Mouse (Mus musculus): ENCODE data around the gene Slco1a4. TPM values are rescaled to one million over a fixed set of nuclear protein-coding genes. Genes with fewer than 3 reads are reported as not detected.

Slco1a4 gene
- polyA plus RNA-seq, 1 experiment from 2014 or later, result not detected

- Histone ChIP-seq H3K9ac (ENCODE audit: low read length) (no peak overlapping the region), H3K4me2 (no peak overlapping the region), H3K9me3 (ENCODE audit: control insufficient read depth, low read length) (no peaks in the 10 kb centered on the region), H3K27me3 (ENCODE audit: control insufficient read depth, insufficient read depth, low read length) (no peaks in the 10 kb centered on the region), H3K27ac (ENCODE audit: low read depth, low read length) (no peak overlapping the region), H3K4me3 (ENCODE audit: low read depth, low read length) (no peak overlapping the region), H3K4me1 (ENCODE audit: control insufficient read depth, insufficient read depth, low read length) (no peaks in the 10 kb centered on the region), H3K36me3 (ENCODE audit: control insufficient read depth, insufficient read depth, low read length) (no peaks in the 10 kb centered on the region)
- no peak for DNase-seq (ENCODE audit: low spot score, missing footprints)
- ATAC-seq (ENCODE audit: low FRiP score), result no peak
- WGBS, result 91% methylated on average over 8 of the region's 8 CpGs
These were observed 1.9 kb upstream of the Slco1a4 start for GRCm38 (mm10) chr6:141857735-141858531.

GRCm38 (mm10) chr6:141853616-141854015, 2.4 kb downstream of the Slco1a4 start:
- H3K4me2 ChIP-seq, result no peak overlapping the region

GRCm38 (mm10) chr6:141849051-141849450, 6.9 kb downstream of the Slco1a4 start:
- H3K4me3 ChIP-seq (ENCODE audit: low read depth, low read length), result no peak overlapping the region
- ATAC-seq (ENCODE audit: low FRiP score) (0 out of 2 replicates have a peak, but pooled peaks have one; percentile 27), DNase-seq (ENCODE audit: low spot score, missing footprints) (no peak)
- H3K9me3 ChIP-seq (ENCODE audit: control insufficient read depth, low read length), result no peaks in the 10 kb centered on the region
- H3K4me1 ChIP-seq (ENCODE audit: control insufficient read depth, insufficient read depth, low read length), result no peaks in the 10 kb centered on the region
- H3K27me3 ChIP-seq (ENCODE audit: control insufficient read depth, insufficient read depth, low read length), result no peaks in the 10 kb centered on the region
- no peaks in the 10 kb centered on the region for H3K36me3 ChIP-seq (ENCODE audit: control insufficient read depth, insufficient read depth, low read length)
- no peak overlapping the region; the same call in 1 of the 2 replicates for H3K9ac ChIP-seq (ENCODE audit: low read length)
- no peak overlapping the region for H3K4me2 ChIP-seq
- WGBS, result 18% methylated on average over 4 of the region's 4 CpGs
- H3K27ac ChIP-seq (ENCODE audit: low read depth, low read length), result no peak overlapping the region

More at GRCm38 (mm10) chr6:141853616-141854015, 2.4 kb downstream of the Slco1a4 start:
- H3K27me3 ChIP-seq (ENCODE audit: control insufficient read depth, insufficient read depth, low read length), result no peaks in the 10 kb centered on the region
- H3K36me3 ChIP-seq (ENCODE audit: control insufficient read depth, insufficient read depth, low read length), result no peaks in the 10 kb centered on the region
- 37% methylated on average over 2 of the region's 2 CpGs for WGBS
- ATAC-seq (ENCODE audit: low FRiP score) (no peak), DNase-seq (ENCODE audit: low spot score, missing footprints) (no peak)
- no peaks in the 10 kb centered on the region for H3K4me1 ChIP-seq (ENCODE audit: control insufficient read depth, insufficient read depth, low read length)
- H3K27ac ChIP-seq (ENCODE audit: low read depth, low read length), result no peak overlapping the region
- no peak overlapping the region for H3K4me3 ChIP-seq (ENCODE audit: low read depth, low read length)
- H3K9me3 ChIP-seq (ENCODE audit: control insufficient read depth, low read length), result no peaks in the 10 kb centered on the region
- H3K9ac ChIP-seq (ENCODE audit: low read length), result no peak overlapping the region

- H3K36me3 ChIP-seq (ENCODE audit: control insufficient read depth, insufficient read depth, low read length), result no peaks in the 10 kb centered on the region
- no peak overlapping the region for H3K9ac ChIP-seq (ENCODE audit: low read length)
- no peak overlapping the region for H3K27ac ChIP-seq (ENCODE audit: low read depth, low read length)
- H3K27me3 ChIP-seq (ENCODE audit: control insufficient read depth, insufficient read depth, low read length), result no peaks in the 10 kb centered on the region
- no peaks in the 10 kb centered on the region for H3K4me1 ChIP-seq (ENCODE audit: control insufficient read depth, insufficient read depth, low read length)
- ATAC-seq (ENCODE audit: low FRiP score) (peak; percentile 88), DNase-seq (ENCODE audit: low spot score, missing footprints) (peak; percentile 84)
- no peak overlapping the region for H3K4me2 ChIP-seq
- H3K4me3 ChIP-seq (ENCODE audit: low read depth, low read length), result no peak overlapping the region
- WGBS, result 39% methylated on average over 1 of the region's 1 CpGs
- H3K9me3 ChIP-seq (ENCODE audit: control insufficient read depth, low read length), result no peaks in the 10 kb centered on the region
These were observed 58.2 kb downstream of the Slco1a4 start for GRCm38 (mm10) chr6:141797837-141798236.

- Histone ChIP-seq H3K36me3 (ENCODE audit: control insufficient read depth, insufficient read depth, low read length) (no peaks in the 10 kb centered on the region), H3K27me3 (ENCODE audit: control insufficient read depth, insufficient read depth, low read length) (no peaks in the 10 kb centered on the region), H3K9ac (ENCODE audit: low read length) (no peak overlapping the region), H3K9me3 (ENCODE audit: control insufficient read depth, low read length) (no peaks in the 10 kb centered on the region), H3K27ac (ENCODE audit: low read depth, low read length) (no peak overlapping the region), H3K4me3 (ENCODE audit: low read depth, low read length) (no peak overlapping the region), H3K4me1 (ENCODE audit: control insufficient read depth, insufficient read depth, low read length) (no peaks in the 10 kb centered on the region), H3K4me2 (no peak overlapping the region)
- ATAC-seq (ENCODE audit: low FRiP score) (no peak), DNase-seq (ENCODE audit: low spot score, missing footprints) (no peak)
- 78% methylated on average over 2 of the region's 2 CpGs for WGBS
These were observed 81.5 kb downstream of the Slco1a4 start for GRCm38 (mm10) chr6:141774476-141774875.

GRCm38 (mm10) chr6:141773710-141774109, 82.3 kb downstream of the Slco1a4 start, which contains the start of gene Gm5724:
Gene Gm5724, minus strand, starts transcription at chr6:141773810.
- Histone ChIP-seq H3K9me3 (ENCODE audit: control insufficient read depth, low read length) (no peaks in the 10 kb centered on the region), H3K4me1 (ENCODE audit: control insufficient read depth, insufficient read depth, low read length) (no peaks in the 10 kb centered on the region), H3K9ac (ENCODE audit: low read length) (no peak within 1 kb of the TSS), H3K27ac (ENCODE audit: low read depth, low read length) (no peak within 1 kb of the TSS), H3K36me3 (ENCODE audit: control insufficient read depth, insufficient read depth, low read length) (no peaks in the 10 kb centered on the region), H3K4me3 (ENCODE audit: low read depth, low read length) (no peak within 1 kb of the TSS), H3K27me3 (ENCODE audit: control insufficient read depth, insufficient read depth, low read length) (no peaks in the 10 kb centered on the region), H3K4me2 (no peak within 1 kb of the TSS)
- WGBS, result 84% methylated on average over 3 of the region's 3 CpGs
- DNase-seq (ENCODE audit: low spot score, missing footprints) (no peak), ATAC-seq (ENCODE audit: low FRiP score) (no peak)

Other genes starting within 250 kb of the Slco1a4 start
- gene Slco1b2, start 226.7 kb downstream of the Slco1a4 start, polyA plus RNA-seq (2014; fragmentation: Nextera tagmentation; extraction: Ambion mirVana), result not detected in 2 replicates
- gene Gm5724, start 82.4 kb downstream of the Slco1a4 start, polyA plus RNA-seq (2014; fragmentation: Nextera tagmentation; extraction: Ambion mirVana), result not detected in 2 replicates
- not detected in 2 replicates for gene Slco1a1, start 90.8 kb upstream of the Slco1a4 start, polyA plus RNA-seq (2014; fragmentation: Nextera tagmentation; extraction: Ambion mirVana)
- 0.08 TPM in 1 of 2 replicates, not detected in the other for gene Gm6614, start 155.2 kb upstream of the Slco1a4 start, polyA plus RNA-seq (2014; fragmentation: Nextera tagmentation; extraction: Ambion mirVana)